Mouse (Mus musculus): ENCODE measurements around the gene Bmpr2. TPM values are rescaled to one million over a fixed set of nuclear protein-coding genes. Genes with fewer than 3 reads are reported as not detected.

Gene Bmpr2
- polyA plus RNA-seq, 1 experiment from 2014 or later: 4.4 TPM

DNA sequence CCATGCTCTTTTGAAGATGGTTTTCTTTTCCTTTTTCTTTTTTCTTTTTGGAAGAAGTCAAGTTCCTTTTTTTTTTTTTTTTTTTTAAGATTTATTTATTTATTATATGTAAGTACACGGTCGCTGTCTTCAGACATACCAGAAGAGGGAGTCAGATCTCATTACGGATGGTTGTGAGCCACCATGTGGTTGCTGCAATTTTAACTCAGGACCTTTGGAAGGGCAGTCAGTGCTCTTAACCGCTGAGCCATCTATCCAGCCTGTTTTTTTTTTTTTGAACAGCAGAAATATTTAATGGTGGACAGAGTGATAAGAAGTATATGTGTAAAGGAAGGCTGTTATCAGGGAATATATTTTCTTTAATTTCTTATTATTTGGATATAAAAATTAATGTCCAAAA, 49.6 kb downstream of the Bmpr2 start:
- Histone ChIP-seq H3K4me3 (no peak overlapping the region), H3K27ac (replicated peaks) (no peak overlapping the region), H3K27me3 (ENCODE audit: low read depth, poor library complexity, severe bottlenecking) (no peaks in the 10 kb centered on the region), H3K4me1 (no peaks in the 10 kb centered on the region), H3K9me3 (replicated peaks) (no peaks in the 10 kb centered on the region), H3K36me3 (peaks cover 35% of the 10 kb centered on the region)
- WGBS: 87% methylated on average over 4 of the region's 4 CpGs
- DNase-seq (ENCODE audit: low spot score): no peak

- H3K36me3 ChIP-seq: peaks cover 50% of the 10 kb centered on the region
- DNase-seq (ENCODE audit: low spot score): no peak
- H3K27me3 ChIP-seq (ENCODE audit: low read depth, poor library complexity, severe bottlenecking): no peaks in the 10 kb centered on the region
- H3K9me3 ChIP-seq (replicated peaks): no peaks in the 10 kb centered on the region
- no peak overlapping the region for H3K27ac ChIP-seq (replicated peaks)
- no peak overlapping the region for H3K4me3 ChIP-seq
- no peaks in the 10 kb centered on the region for H3K4me1 ChIP-seq
Observed at GRCm38 (mm10) chr1:59825421-59825820, 62.2 kb downstream of the Bmpr2 start.

DNA sequence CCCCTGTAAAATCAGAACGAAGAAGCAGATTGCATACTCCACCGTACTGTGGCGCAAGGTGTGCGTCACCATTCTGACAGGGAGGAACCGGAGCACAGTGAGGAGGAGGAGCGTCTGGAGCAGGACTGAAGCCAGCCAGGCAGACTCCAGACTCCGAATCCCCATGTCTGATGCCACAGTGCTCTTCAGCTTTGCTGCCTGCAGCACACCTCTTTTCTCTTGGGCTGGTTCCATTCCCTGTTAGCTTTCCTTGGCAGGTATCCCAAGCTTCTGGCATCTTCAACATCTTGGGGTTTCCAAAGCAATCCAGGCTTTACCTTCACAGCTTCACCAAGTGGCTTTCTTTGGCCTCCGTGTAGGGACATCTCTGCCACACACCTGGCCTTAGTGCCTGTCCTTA, 63.4 kb downstream of the Bmpr2 start:
- DNase-seq (ENCODE audit: low spot score): no peak
- Histone ChIP-seq H3K9me3 (replicated peaks) (no peaks in the 10 kb centered on the region), H3K27me3 (ENCODE audit: low read depth, poor library complexity, severe bottlenecking) (no peaks in the 10 kb centered on the region), H3K27ac (replicated peaks) (no peak overlapping the region), H3K4me3 (no peak overlapping the region), H3K4me1 (no peaks in the 10 kb centered on the region), H3K36me3 (peaks cover 46% of the 10 kb centered on the region)
- WGBS: 91% methylated on average over 8 of the region's 8 CpGs

- Histone ChIP-seq H3K4me3 (no peak overlapping the region), H3K27me3 (ENCODE audit: low read depth, poor library complexity, severe bottlenecking) (no peaks in the 10 kb centered on the region), H3K4me1 (peaks cover 3% of the 10 kb centered on the region; the same call in 1 of the 2 replicates), H3K36me3 (peaks cover 23% of the 10 kb centered on the region), H3K9me3 (replicated peaks) (no peaks in the 10 kb centered on the region), H3K27ac (replicated peaks) (no peak overlapping the region)
- no peak for DNase-seq (ENCODE audit: low spot score)
- 82% methylated on average over 2 of the region's 2 CpGs for WGBS
Observed at GRCm38 (mm10) chr1:59829410-59829809, 66.2 kb downstream of the Bmpr2 start.

GRCm38 (mm10) chr1:59830194-59830593, 67.0 kb downstream of the Bmpr2 start:
- H3K27ac ChIP-seq (replicated peaks): no peak overlapping the region
- peaks cover 20% of the 10 kb centered on the region for H3K36me3 ChIP-seq
- no peaks in the 10 kb centered on the region for H3K27me3 ChIP-seq (ENCODE audit: low read depth, poor library complexity, severe bottlenecking)
- 80% methylated on average over 6 of the region's 6 CpGs for WGBS
- no peaks in the 10 kb centered on the region for H3K9me3 ChIP-seq (replicated peaks)
- no peak for DNase-seq (ENCODE audit: low spot score)
- peaks cover 3% of the 10 kb centered on the region; the same call in 1 of the 2 replicates for H3K4me1 ChIP-seq
- no peak overlapping the region for H3K4me3 ChIP-seq

DNA sequence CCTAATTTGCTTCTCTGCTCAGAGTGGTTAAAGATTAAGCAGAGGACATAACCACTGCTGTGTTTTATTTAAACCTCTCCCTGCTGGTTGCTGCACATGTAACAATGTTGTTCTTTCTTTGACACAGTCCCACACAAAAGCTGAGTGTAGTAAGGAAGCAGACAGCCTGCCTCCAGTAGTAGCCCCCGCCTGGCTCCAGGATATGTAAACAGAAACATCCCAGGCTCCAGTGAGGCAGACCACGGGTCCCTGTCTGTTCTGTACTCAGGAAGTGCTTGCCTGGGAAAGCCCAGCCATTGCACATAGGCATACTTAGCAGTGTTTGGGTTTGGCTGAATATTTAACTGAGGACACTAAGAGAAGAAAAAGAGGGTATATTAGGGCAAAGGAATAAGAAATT, 70.5 kb downstream of the Bmpr2 start:
- Histone ChIP-seq H3K9me3 (replicated peaks) (no peaks in the 10 kb centered on the region), H3K4me3 (no peak overlapping the region), H3K27ac (replicated peaks) (no peak overlapping the region), H3K4me1 (peaks cover 3% of the 10 kb centered on the region; the same call in 1 of the 2 replicates), H3K36me3 (0 out of 2 replicates have a peak, but pooled peaks cover 4% of the 10 kb centered on the region), H3K27me3 (ENCODE audit: low read depth, poor library complexity, severe bottlenecking) (no peaks in the 10 kb centered on the region)
- DNase-seq (ENCODE audit: low spot score): peak; percentile 28
- 32% methylated on average over 2 of the region's 2 CpGs for WGBS

GRCm38 (mm10) chr1:59848327-59848726, 85.1 kb downstream of the Bmpr2 start:
- H3K36me3 ChIP-seq: peaks cover 80% of the 10 kb centered on the region
- H3K27me3 ChIP-seq (ENCODE audit: low read depth, poor library complexity, severe bottlenecking): no peaks in the 10 kb centered on the region
- H3K27ac ChIP-seq (replicated peaks): no peak overlapping the region
- DNase-seq (ENCODE audit: low spot score): no peak
- no peaks in the 10 kb centered on the region for H3K4me1 ChIP-seq
- 90% methylated on average over 8 of the region's 8 CpGs for WGBS
- H3K4me3 ChIP-seq: no peak overlapping the region
- no peaks in the 10 kb centered on the region for H3K9me3 ChIP-seq (replicated peaks)

GRCm38 (mm10) chr1:59859046-59859445, 95.8 kb downstream of the Bmpr2 start:
- H3K27me3 ChIP-seq (ENCODE audit: low read depth, poor library complexity, severe bottlenecking): no peaks in the 10 kb centered on the region
- no peaks in the 10 kb centered on the region for H3K9me3 ChIP-seq (replicated peaks)
- H3K4me3 ChIP-seq: no peak overlapping the region
- H3K36me3 ChIP-seq: peaks cover 82% of the 10 kb centered on the region
- no peak overlapping the region for H3K27ac ChIP-seq (replicated peaks)
- DNase-seq (ENCODE audit: low spot score): no peak
- H3K4me1 ChIP-seq: no peaks in the 10 kb centered on the region
- 91% methylated on average over 1 of the region's 1 CpGs for WGBS

GRCm38 (mm10) chr1:59862144-59862543, 98.9 kb downstream of the Bmpr2 start:
- 95% methylated on average over 1 of the region's 1 CpGs for WGBS
- Histone ChIP-seq H3K27ac (replicated peaks) (no peak overlapping the region), H3K4me3 (no peak overlapping the region), H3K4me1 (no peaks in the 10 kb centered on the region), H3K9me3 (replicated peaks) (no peaks in the 10 kb centered on the region), H3K27me3 (ENCODE audit: low read depth, poor library complexity, severe bottlenecking) (no peaks in the 10 kb centered on the region), H3K36me3 (peaks cover 94% of the 10 kb centered on the region)
- DNase-seq (ENCODE audit: low spot score): no peak

- Histone ChIP-seq H3K27me3 (ENCODE audit: low read depth, poor library complexity, severe bottlenecking) (no peaks in the 10 kb centered on the region), H3K4me1 (peaks cover 4% of the 10 kb centered on the region; the same call in 1 of the 2 replicates), H3K4me3 (no peak overlapping the region), H3K27ac (replicated peaks) (no peak overlapping the region), H3K36me3 (peaks cover 80% of the 10 kb centered on the region), H3K9me3 (replicated peaks) (no peaks in the 10 kb centered on the region)
- DNase-seq (ENCODE audit: low spot score): no peak
- WGBS: 97% methylated on average over 5 of the region's 5 CpGs
Observed at GRCm38 (mm10) chr1:59868041-59868440, 104.8 kb downstream of the Bmpr2 start.

- WGBS: 93% methylated on average over 3 of the region's 3 CpGs
- peaks cover 4% of the 10 kb centered on the region; the same call in 1 of the 2 replicates for H3K4me1 ChIP-seq
- no peak for DNase-seq (ENCODE audit: low spot score)
- peaks cover 48% of the 10 kb centered on the region for H3K36me3 ChIP-seq
- H3K27ac ChIP-seq (replicated peaks): no peak overlapping the region
- no peak overlapping the region for H3K4me3 ChIP-seq
- no peaks in the 10 kb centered on the region for H3K9me3 ChIP-seq (replicated peaks)
- H3K27me3 ChIP-seq (ENCODE audit: low read depth, poor library complexity, severe bottlenecking): no peaks in the 10 kb centered on the region
Observed at GRCm38 (mm10) chr1:59874023-59874422, 110.8 kb downstream of the Bmpr2 start.

- 92% methylated on average over 7 of the region's 7 CpGs for WGBS
- Histone ChIP-seq H3K27ac (replicated peaks) (no peak overlapping the region), H3K9me3 (replicated peaks) (no peaks in the 10 kb centered on the region), H3K27me3 (ENCODE audit: low read depth, poor library complexity, severe bottlenecking) (no peaks in the 10 kb centered on the region), H3K4me3 (no peak overlapping the region), H3K36me3 (peaks cover 34% of the 10 kb centered on the region), H3K4me1 (peaks cover 8% of the 10 kb centered on the region)
- DNase-seq (ENCODE audit: low spot score): no peak
Observed at GRCm38 (mm10) chr1:59878098-59878497, 114.9 kb downstream of the Bmpr2 start.

DNA sequence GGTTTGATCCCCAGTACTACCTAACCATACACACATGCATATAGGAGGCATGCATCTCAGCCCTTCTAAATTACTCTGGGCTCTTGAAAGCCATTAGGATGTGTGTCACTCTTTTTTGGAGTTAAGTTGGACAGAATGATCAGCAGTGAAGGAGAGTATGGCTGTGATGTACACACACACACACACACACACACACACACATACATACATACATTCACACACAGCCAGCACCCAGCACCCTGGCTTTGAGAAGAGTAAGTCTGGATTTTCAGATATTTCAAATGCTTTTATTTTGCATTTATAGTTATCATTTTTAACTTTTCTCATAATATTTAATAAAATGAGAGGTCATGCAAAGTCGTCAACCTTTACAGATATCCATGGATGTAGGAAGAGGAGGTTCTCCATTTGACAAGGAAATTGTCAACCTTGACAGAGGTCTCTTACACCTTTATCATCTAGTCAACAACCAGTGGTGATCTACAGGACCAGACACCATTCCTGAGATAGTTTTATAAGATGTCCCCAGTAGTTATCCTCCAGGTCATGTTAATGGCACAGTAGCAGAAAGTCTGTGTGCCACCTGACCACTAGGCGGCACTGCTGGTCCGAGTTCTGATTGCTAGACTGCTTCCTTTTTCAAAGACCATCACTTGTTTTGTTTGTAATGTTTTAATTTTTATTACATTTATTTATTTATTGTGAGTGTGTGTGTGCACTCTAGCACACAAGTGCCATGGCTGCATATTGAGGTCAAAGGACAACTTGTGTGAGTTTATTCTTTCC, 120.3 kb downstream of the Bmpr2 start:
- DNase-seq (ENCODE audit: low spot score): peak; percentile 62
- H3K27me3 ChIP-seq (ENCODE audit: low read depth, poor library complexity, severe bottlenecking): no peaks in the 10 kb centered on the region
- H3K4me1 ChIP-seq: peaks cover 22% of the 10 kb centered on the region
- H3K27ac ChIP-seq (replicated peaks): no peak overlapping the region
- H3K36me3 ChIP-seq: peaks cover 13% of the 10 kb centered on the region
- 36% methylated on average over 3 of the region's 3 CpGs for WGBS
- H3K9me3 ChIP-seq (replicated peaks): no peaks in the 10 kb centered on the region
- H3K4me3 ChIP-seq: no peak overlapping the region
